In the genomic region with DNA sequence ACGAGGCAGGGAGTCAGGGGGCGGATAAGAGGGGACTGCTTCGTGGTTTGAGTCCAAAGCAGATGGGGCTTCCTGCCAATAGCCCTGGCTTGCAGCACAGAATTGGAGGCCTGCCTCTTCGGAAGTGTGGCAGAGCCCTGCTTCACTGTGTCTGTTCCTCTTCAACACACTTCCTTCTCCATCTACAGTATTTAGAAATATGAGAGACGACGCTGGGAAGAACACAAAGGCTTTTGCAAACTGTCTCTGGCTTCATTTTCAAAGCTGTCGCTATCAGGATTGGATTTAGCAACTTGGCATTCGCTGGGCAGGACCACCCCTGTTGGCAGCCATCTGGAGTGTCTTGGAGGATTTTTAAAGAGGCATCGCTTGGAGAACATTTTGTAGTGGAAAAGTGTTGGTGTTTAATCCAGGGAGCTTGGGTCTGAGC, we compare ENCODE assay signal across 8 mouse cellular contexts.
DNase-seq lines count a peak whose midpoint lies in the region; ATAC-seq lines count a peak whose summit lies in the region.
"Had no signal": no experiment of that assay in that cellular context is flagged by ENCODE, and none has a peak within 500 bp of the region (broad histone marks: within the 10 kb centered on the region; RNA-seq: fewer than 3 reads in every experiment).

No protein-coding gene starts in this region.

- peak; percentile 9 for DNase-seq in liver
- no peak for DNase-seq in liver, embryonic 11.5 days (ENCODE audit: low spot score)
- peak; percentile 67 to 70 for DNase-seq in cerebellum, postnatal 36 days
- peak; percentile 55 to 78 for DNase-seq in layer of hippocampus, adult 18-20 months (ENCODE audit: low spot score in 2 of 2)
- peak; percentile 21 for DNase-seq in lung, postnatal 25 days (ENCODE audit: low spot score)
- DNase-seq in adrenal gland, adult 8-10 months, result no peak

- ATAC-seq in liver, embryonic 11.5 days (replicated peaks; ENCODE audit: low FRiP score), result no peak
- ATAC-seq in liver, embryonic 12.5 days, result no peak

- H3K27me3 ChIP-seq in liver, embryonic 11.5 days (replicated peaks; ENCODE audit: control insufficient read depth, insufficient read depth, low read length), result no peaks in the 10 kb centered on the region
- 0 out of 2 replicates have a peak, but pooled peaks cover 4% of the 10 kb centered on the region for H3K27me3 ChIP-seq in liver, embryonic 12.5 days (replicated peaks)
- H3K27me3 ChIP-seq: neural tube, embryonic 13.5 days had no signal

- H3K36me3 ChIP-seq in liver, embryonic 11.5 days (ENCODE audit: control insufficient read depth, insufficient read depth, low read length), result no peaks in the 10 kb centered on the region
- H3K36me3 ChIP-seq in liver, embryonic 12.5 days, result no peaks in the 10 kb centered on the region
- H3K36me3 ChIP-seq: neural tube, embryonic 13.5 days had no signal

- no peak overlapping the region for H3K4me2 ChIP-seq in liver, embryonic 11.5 days
- no peak overlapping the region for H3K4me2 ChIP-seq in liver, embryonic 12.5 days
- H3K4me2 ChIP-seq: neural tube, embryonic 13.5 days had no signal

- no peaks in the 10 kb centered on the region for H3K4me1 ChIP-seq in liver, embryonic 11.5 days (replicated peaks; ENCODE audit: control insufficient read depth, insufficient read depth, low read length)
- no peaks in the 10 kb centered on the region for H3K4me1 ChIP-seq in liver, embryonic 12.5 days
- H3K4me1 ChIP-seq: neural tube, embryonic 13.5 days had no signal

- H3K4me3 ChIP-seq in liver, embryonic 11.5 days (ENCODE audit: low read depth, low read length), result no peak overlapping the region
- no peak overlapping the region for H3K4me3 ChIP-seq in liver, embryonic 12.5 days
- H3K4me3 ChIP-seq: neural tube, embryonic 13.5 days had no signal

- H3K9ac ChIP-seq in liver, embryonic 11.5 days (ENCODE audit: low read depth, low read length), result no peak overlapping the region
- H3K9ac ChIP-seq in liver, embryonic 12.5 days, result no peak overlapping the region
- H3K9ac ChIP-seq: neural tube, embryonic 13.5 days had no signal

- 55% methylated on average over 9 of the region's 9 CpGs for WGBS in liver, embryonic 11.5 days
- whole genome bisulfite sequencing in liver, embryonic 12.5 days (ENCODE audit: insufficient replicate concordance), result 39% methylated on average over 9 of the region's 9 CpGs

- no peak overlapping the region for H3K27ac ChIP-seq in liver, embryonic 11.5 days (ENCODE audit: low read depth, low read length)
- no peak overlapping the region for H3K27ac ChIP-seq in liver, embryonic 12.5 days
- H3K27ac ChIP-seq: neural tube, embryonic 13.5 days had no signal

- H3K9me3 ChIP-seq in liver, embryonic 11.5 days (ENCODE audit: control insufficient read depth, low read length), result no peaks in the 10 kb centered on the region
- no peaks in the 10 kb centered on the region for H3K9me3 ChIP-seq in liver, embryonic 12.5 days (replicated peaks)
- H3K9me3 ChIP-seq: neural tube, embryonic 13.5 days had no signal

Comparison
In these comparisons a context has a peak if more than half of its experiments do, and no peak if none do; other contexts are left out.
1. DNase-seq: peak in liver (single experiment), cerebellum, postnatal 36 days (2 of 2), layer of hippocampus, adult 18-20 months (2 of 2) and lung, postnatal 25 days (single experiment); none in liver, embryonic 11.5 days (single experiment) and adrenal gland, adult 8-10 months (single experiment).